Mouse (Mus musculus) cerebellum, adult 2 months (tissue): ENCODE results near the gene Arhgap45. TPM values are rescaled to one million over a fixed set of nuclear protein-coding genes. Genes with fewer than 3 reads are reported as not detected.

Source experiments
- DNase-seq, 2 experiments: peaks; one replicate each; pipeline ENCODE4 v3.0.0; 2021
- H3K27ac ChIP-seq: fragments of 200-500 bp; 2 replicates; pipeline ENCODE4 v1.5.1; 2012; ENCODE audit warnings: low read length, control low read depth, inconsistent platforms; ENCODE audit not compliant: insufficient read depth
- H3K27me3 ChIP-seq: fragments of 200-500 bp; 2 replicates; pipeline ENCODE4 v1.6.1; 2012; ENCODE audit warnings: inconsistent platforms, mild to moderate bottlenecking, low read length, moderate library complexity; ENCODE audit not compliant: control insufficient read depth, insufficient read depth
- H3K4me1 ChIP-seq: fragments of 200-500 bp; 2 replicates; pipeline ENCODE4 v1.6.1; 2011; ENCODE audit warnings: low read length; ENCODE audit not compliant: control insufficient read depth, insufficient read depth
- H3K4me3 ChIP-seq: fragments of 200-500 bp; replicated peaks from 2 replicates; pipeline ENCODE3; 2011; ENCODE audit warnings: mild to moderate bottlenecking, low read depth, low read length, control low read depth; ENCODE audit not compliant: insufficient read depth
- CTCF ChIP-seq: fragments of 200-500 bp; IDR thresholded peaks from 2 replicates; pipeline ENCODE4 v1.5.1; 2011; ENCODE audit warnings: low read depth, mild to moderate bottlenecking, control low read depth, low read length, moderate library complexity, borderline replicate concordance; ENCODE audit not compliant: insufficient read depth
- POLR2A ChIP-seq: fragments of 200-500 bp; IDR thresholded peaks from 2 replicates; pipeline ENCODE4 v1.6.1; 2011; ENCODE audit warnings: low read length, control low read depth, borderline replicate concordance; ENCODE audit not compliant: insufficient read depth
- WGBS: fragments of 180-500 bp; shearing (Covaris S2); methylation state at CpG from one replicate; pipeline ENCODE4 v1.1.7; 2018; 5-methylcytosine and 5-hydroxymethylcytosine counted together
- polyA plus RNA-seq: library from polyadenylated mRNA; depleted of rRNA; stranded (reverse); fragments of >200 nt; gene quantifications from 2 replicates; pipeline ENCODE4 v1.2.3, GENCODE M21; 2012

The Arhgap45 gene
- polyA plus RNA-seq, 1 experiment = 2.7 TPM

DNA sequence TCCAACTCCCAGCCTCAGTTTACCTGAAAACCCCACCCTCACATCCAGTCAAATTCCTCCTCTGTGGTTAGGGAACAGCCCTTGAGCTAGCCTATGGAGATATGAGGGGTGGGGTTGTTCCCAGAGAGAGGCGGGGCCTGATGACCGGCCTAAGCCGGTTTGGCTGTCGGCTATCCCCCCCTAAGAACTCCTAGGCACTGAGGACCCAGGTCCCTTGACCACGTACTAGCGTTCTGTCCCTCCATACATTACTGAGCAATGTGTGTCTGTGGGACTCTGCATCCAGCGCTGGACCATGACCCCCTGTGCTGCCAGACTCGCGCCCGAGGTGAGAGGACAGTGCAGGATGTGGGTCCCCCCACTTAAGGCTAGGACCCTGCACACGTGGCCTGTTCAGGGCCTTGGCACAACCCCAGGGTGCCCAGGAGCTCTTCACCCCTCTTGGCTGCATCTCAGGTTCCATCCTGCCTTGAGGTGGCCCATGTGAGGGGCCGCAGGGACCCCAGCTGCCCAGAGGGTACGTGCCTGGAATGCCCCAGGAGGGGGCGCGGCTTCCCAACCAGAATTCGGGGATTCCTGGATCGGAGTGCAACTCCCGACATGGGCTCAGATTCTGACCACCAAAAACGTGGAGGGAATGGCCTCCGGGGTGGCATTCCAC is 3.1 kb downstream of the Arhgap45 start:
- WGBS = 10% methylated on average over 20 of the region's 20 CpGs
- H3K27ac ChIP-seq = no peak overlapping the region
- no peaks in the 10 kb centered on the region for H3K27me3 ChIP-seq
- no peaks in the 10 kb centered on the region for H3K4me1 ChIP-seq
- DNase-seq = no peak
- no peak overlapping the region for H3K4me3 ChIP-seq
- TF ChIP-seq CTCF (no peak), POLR2A (no peak)

DNA sequence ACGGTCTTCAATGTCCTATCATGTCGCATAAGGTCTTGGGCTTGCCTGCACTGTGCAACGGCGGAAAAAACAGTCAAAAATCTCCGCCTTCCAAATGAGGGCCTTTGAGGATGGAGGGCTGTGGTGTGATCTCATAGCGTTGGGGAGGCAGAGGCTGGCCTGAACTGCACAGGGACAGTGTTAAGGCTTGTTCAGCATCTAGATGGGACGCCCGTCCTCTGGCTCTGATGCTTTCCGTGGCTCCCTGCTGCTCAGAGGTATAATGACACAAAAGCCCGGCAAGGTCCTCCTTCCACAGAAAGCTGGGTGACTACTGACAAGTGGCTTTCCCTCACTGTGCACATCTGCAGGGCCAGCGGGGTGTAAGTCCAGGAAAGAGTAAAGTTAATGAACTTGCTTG is 3.7 kb downstream of the Arhgap45 start:
- Histone ChIP-seq H3K27me3 (no peaks in the 10 kb centered on the region), H3K27ac (no peak overlapping the region), H3K4me3 (no peak overlapping the region), H3K4me1 (no peaks in the 10 kb centered on the region)
- TF ChIP-seq CTCF = no peak
- 36% methylated on average over 11 of the region's 11 CpGs for WGBS
- DNase-seq = no peak

DNA sequence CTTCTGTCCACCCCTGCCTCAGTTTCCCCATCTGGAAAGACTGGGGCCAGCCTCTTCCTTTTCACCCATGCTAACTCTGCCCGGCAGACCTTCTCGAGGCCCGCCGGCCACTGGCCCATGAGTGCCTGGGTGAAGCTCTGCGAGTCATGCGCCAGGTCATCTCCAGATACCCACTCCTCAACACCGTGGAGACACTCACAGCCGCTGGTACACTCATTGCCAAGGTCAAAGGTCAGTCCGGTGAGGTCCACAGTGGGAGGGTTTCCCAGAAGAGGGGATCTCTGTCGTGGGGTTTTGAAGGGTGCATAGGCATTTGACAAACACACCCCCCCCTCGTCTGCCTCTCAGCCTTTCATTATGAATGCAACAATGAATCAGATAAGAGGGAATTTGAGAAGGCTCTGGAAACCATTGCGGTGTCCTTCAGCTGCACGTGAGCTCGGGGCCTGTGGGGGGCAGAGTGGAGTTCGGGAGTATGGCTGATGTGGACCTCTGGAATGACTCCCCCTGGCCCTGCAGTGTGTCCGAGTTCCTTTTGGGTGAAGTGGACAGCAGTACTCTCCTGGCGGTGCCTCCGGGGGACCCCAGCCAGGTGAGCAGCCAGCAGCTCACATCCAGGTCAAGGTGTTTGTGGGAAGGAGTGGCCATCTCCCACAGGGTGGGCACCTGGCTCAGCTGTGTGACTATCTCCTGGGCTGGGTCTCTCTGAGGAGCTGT is 4.3 kb downstream of the Arhgap45 start:
- Histone ChIP-seq H3K4me3 (no peak overlapping the region), H3K4me1 (no peaks in the 10 kb centered on the region), H3K27ac (no peak overlapping the region), H3K27me3 (no peaks in the 10 kb centered on the region)
- no peak for DNase-seq
- 81% methylated on average over 18 of the region's 18 CpGs for WGBS
- no peak for TF ChIP-seq POLR2A
- no peak for TF ChIP-seq CTCF

DNA sequence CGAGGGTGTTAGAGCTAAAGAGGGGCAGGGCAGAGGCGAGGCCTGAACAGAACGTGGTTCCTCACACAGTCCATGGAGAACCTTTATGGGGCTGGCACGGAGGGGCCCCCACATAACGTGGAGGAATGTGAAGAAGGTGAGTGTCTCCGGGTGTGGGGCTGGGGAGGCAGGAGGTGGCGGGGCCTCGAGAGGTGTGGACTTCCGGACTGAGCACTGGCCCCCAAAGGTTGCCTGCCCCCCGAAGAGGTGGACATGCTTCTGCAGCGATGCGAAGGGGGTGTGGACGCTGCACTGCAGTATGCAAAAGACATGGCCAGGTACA is 4.8 kb downstream of the Arhgap45 start:
- no peaks in the 10 kb centered on the region for H3K27me3 ChIP-seq
- DNase-seq = no peak
- H3K4me1 ChIP-seq = no peaks in the 10 kb centered on the region
- no peak for TF ChIP-seq POLR2A
- no peak for TF ChIP-seq CTCF
- 89% methylated on average over 13 of the region's 13 CpGs for WGBS
- H3K27ac ChIP-seq = no peak overlapping the region
- no peak overlapping the region for H3K4me3 ChIP-seq

DNA sequence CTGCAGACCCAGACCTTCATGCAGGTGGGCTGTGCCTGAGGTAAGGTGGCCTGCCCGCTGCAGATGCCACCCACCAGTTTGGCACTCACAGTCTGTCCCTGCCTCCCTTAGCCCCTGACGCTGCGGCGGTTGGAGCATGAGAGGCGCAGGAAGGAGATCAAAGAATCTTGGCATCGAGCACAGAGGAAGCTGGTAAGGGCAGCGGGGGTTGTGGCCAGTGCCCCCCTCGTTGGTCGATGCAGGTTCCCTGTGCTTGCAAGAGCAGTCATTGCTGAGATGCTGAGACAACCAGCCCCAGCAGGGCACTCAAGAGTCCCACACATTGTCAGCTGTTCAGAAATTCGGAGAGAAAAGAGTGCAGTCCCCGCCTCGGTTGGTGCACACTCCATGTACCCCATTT is 5.7 kb downstream of the Arhgap45 start:
- H3K27ac ChIP-seq = no peak overlapping the region
- no peak overlapping the region for H3K4me3 ChIP-seq
- no peak for DNase-seq
- TF ChIP-seq POLR2A (no peak), CTCF (no peak)
- H3K27me3 ChIP-seq = no peaks in the 10 kb centered on the region
- 42% methylated on average over 12 of the region's 12 CpGs for WGBS
- H3K4me1 ChIP-seq = no peaks in the 10 kb centered on the region

DNA sequence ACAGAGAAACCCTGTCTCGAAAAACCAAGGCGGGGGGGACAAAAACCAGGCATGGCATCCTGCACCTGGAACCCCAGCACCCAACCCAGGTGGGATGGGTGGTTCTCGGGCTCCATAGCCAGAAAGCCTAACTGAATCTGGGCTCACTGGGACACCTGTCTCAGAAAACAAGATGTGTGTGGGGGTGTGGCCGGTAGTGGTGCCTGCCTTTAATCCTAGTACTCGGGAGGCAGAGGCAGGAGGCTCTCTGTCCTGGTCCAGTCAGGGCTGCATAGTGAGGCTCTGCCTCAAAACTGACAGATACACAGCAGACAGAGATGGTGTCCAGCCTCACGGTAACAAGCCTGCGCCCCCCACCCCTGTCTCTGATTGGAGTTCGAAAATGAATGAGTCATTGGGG is 6.4 kb downstream of the Arhgap45 start:
- H3K4me1 ChIP-seq = no peaks in the 10 kb centered on the region
- no peaks in the 10 kb centered on the region for H3K27me3 ChIP-seq
- 87% methylated on average over 8 of the region's 8 CpGs for WGBS
- no peak for DNase-seq
- H3K27ac ChIP-seq = no peak overlapping the region
- no peak overlapping the region for H3K4me3 ChIP-seq
- TF ChIP-seq CTCF (no peak), POLR2A (no peak)

DNA sequence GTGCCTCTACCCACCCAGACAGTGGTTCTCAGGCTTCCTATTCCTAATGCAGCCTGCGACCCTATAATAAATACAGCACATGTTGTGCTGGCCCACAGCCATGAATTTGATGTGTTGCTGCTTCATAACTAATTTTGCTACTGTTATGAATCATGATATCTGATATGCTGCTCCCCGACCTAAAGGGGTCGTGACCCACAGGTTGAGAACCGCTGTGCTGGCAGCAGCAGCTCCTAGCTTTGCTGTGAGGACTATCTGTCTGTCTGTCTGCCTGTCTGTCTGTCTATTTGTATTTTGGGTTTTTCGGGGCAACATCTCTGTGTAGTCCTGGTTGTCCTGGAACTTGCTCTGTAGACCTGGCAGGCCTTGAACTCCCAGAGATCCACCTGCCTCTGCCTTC is 7.3 kb downstream of the Arhgap45 start:
- TF ChIP-seq CTCF (no peak), POLR2A (no peak)
- H3K4me3 ChIP-seq = no peak overlapping the region
- WGBS = 55% methylated on average over 5 of the region's 5 CpGs
- DNase-seq = no peak
- no peaks in the 10 kb centered on the region for H3K4me1 ChIP-seq
- no peaks in the 10 kb centered on the region for H3K27me3 ChIP-seq
- H3K27ac ChIP-seq = no peak overlapping the region

DNA sequence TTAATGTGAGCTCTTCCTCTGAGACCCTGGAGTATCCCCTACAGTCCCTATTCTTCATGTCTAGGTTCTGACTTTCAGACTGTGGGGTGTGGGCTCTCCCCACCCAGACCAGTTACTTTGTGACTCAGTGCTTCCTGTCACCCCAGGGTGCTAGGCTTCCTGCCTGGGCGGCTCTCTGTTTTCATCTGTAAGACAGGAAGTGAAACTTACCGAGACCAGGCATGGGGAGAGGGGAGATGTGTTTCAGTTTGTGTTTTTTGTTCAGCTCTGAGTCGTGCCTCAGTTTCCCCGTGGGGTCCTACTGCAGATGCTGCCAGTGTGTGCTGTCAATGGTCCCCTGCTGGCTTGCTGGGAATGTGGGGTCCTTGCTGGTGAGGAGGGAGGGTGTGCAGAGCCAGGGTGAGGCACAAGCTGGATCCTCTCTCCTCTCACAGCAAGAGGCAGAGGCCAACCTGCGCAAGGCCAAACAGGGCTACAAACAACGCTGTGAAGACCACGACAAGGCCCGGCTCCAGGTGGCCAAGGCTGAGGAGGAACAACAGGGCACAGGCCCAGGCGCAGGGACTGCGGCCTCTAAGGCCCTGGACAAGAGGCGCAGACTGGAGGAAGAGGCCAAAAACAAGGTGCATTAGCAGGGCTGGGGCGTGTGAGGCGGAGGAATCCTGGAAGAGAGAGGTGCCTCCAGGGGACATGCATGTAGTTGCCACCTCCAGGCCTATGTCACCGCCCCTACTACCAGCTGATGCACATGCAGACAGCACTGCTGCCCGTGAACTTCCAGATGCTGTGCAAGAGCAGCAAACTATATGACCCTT is 8.0 kb downstream of the Arhgap45 start:
- DNase-seq = no peak
- Histone ChIP-seq H3K4me3 (no peak overlapping the region), H3K27ac (no peak overlapping the region), H3K27me3 (no peaks in the 10 kb centered on the region), H3K4me1 (no peaks in the 10 kb centered on the region)
- no peak for TF ChIP-seq CTCF
- TF ChIP-seq POLR2A = no peak
- 71% methylated on average over 15 of the region's 15 CpGs for WGBS

DNA sequence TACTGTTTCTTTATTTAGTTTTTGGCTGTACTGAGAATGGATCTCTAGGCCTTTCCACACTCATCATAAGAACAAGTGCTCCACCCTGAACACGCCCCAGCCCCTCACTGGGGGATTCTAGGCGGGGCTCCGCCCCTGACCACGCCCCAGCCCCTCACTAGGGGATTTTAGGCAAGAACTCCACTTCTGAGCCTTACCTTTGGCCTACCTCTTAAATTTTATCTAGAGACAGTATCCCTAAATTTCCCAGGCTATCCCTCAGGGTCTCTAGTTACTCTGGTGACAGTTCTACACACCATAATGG is 8.5 kb downstream of the Arhgap45 start:
- no peak for DNase-seq
- no peak overlapping the region for H3K27ac ChIP-seq
- no peaks in the 10 kb centered on the region for H3K27me3 ChIP-seq
- no peaks in the 10 kb centered on the region for H3K4me1 ChIP-seq
- no peak overlapping the region for H3K4me3 ChIP-seq
- no peak for TF ChIP-seq CTCF
- no peak for TF ChIP-seq POLR2A
- 47% methylated on average over 4 of the region's 4 CpGs for WGBS
